1 mouse cellular context compared by ENCODE assay signal in the genomic region with DNA sequence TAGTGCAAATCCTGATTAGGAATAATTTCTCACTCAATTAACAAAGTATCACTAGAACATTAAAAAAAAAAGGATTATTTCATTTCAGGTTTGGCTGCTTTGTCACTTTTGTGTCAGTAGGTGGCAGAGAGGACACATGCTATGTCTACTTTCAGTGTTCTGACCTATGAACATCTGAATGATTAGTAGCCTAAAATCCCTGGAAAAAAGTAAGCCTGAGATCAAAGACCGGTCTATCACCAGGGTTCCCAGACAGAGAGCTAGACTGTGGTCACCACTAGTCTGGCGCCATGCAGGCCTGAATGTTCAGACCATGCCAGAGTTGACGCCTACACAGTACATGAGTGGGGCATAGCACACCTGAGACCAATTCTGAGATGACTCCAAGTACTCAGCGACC.
TF ChIP-seq lines count a peak whose summit lies in the region.

No protein-coding gene starts in this region.

TF ChIP-seq in MEL, 35 proteins besides CTCF, POLR2A, EP300 and RAD21 (continued from another document):
- TF ChIP-seq ZMIZ1 (IDR thresholded peaks at IDR 0.05; ENCODE audit: low read depth, low read length) (no peak), TBP (IDR thresholded peaks at IDR 0.05; ENCODE audit: low read depth, low read length) (no peak), MAFK (IDR thresholded peaks at IDR 0.05; ENCODE audit: borderline replicate concordance, low read depth, low read length) (no peak), UBTF (IDR thresholded peaks at IDR 0.05; ENCODE audit: borderline replicate concordance, insufficient read depth, low read depth, low read length) (no peak), MYB (IDR thresholded peaks at IDR 0.05; ENCODE audit: low read depth, low read length) (no peak), GABPA (IDR thresholded peaks at IDR 0.05; ENCODE audit: low read depth, low read length) (no peak), GATA1 (IDR thresholded peaks at IDR 0.05; ENCODE audit: low read depth, low read length) (no peak), SMC3 (IDR thresholded peaks at IDR 0.05; ENCODE audit: low read depth, low read length) (peak; percentile 83), NELFE (IDR thresholded peaks at IDR 0.05; ENCODE audit: low read depth, low read length) (no peak), SIN3A (IDR thresholded peaks at IDR 0.05; ENCODE audit: low read length) (no peak)
